Mouse (Mus musculus) 3134 (cell line): Measurements from ENCODE around the gene Sfxn3.

Source experiments
- DNase-seq: peaks from one replicate; pipeline ENCODE4 v3.0.0-alpha.2; 2011; ENCODE audit warnings: low spot score; ENCODE audit not compliant: insufficient read length; ENCODE audit errors: extremely low read depth

Sfxn3 gene

DNA sequence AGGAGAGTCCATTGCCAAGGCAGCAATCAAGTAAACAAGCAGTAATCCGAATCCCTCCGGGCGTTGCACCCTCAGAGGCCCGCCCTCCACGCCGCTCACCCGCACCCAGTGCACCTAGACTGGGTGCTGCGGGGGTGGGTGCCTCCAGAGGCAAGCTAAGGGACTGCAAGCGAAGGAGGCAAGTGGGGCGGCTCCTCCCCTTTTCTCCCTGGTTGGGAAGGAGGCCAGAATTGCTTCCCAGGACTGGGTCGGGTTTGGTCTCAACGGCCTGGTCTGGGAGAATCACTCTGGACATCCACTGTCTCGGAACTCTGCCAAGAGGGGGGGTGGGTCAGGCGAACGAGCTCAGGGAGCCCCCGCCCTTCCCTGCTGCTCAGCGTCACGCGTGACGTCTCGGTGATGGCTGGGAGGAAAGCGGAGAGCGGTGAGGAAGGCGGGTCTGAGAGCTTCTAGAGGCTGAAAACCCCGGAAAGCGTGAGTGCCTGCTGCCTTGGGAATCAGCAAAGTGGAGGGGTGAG, at the start of gene Sfxn3:
TSS of gene Sfxn3 (plus strand) at position 87 of the 518 bp plus-strand sequence.
- peak; percentile 93 for DNase-seq

DNA sequence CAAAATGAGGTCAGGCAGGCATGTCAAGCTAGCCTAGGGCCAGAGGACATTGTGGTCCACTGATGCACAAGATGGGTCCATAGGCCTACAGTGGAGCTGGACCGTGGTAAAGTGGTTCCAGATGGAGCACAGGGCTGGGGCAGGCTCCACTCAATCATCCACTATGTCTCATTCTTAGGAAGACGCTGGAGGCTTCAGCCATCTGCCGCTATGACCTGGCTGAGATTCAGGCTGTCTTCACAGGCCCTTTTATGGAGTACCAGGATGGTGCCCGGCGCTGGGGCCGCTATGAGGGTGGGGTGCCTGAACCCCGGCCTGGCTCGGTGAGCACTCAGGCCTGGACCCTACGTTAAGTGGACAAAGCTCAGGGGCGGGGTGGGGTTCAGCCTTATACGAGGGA, 49.5 kb upstream of the Sfxn3 start:
- DNase-seq = no peak

DNA sequence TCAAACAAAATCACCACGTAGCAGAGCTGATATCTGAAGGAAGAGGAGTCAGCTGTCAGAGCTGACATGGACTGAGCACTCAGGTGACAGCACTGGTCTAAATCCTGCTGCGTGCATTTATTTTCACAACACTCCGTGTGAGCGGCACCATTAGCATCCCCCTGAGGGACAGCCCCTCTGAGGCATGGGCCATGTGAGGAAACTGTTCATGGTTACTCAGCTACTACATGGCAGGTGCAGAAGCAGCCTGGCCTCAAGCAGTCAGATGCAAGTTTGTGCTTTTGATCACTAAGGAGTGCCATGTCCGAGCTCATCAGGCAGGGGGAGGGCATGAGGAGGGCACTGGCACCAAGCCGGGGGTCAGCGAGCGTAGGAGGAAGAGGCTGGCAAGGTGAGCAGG, 47.7 kb upstream of the Sfxn3 start:
- DNase-seq = no peak

DNA sequence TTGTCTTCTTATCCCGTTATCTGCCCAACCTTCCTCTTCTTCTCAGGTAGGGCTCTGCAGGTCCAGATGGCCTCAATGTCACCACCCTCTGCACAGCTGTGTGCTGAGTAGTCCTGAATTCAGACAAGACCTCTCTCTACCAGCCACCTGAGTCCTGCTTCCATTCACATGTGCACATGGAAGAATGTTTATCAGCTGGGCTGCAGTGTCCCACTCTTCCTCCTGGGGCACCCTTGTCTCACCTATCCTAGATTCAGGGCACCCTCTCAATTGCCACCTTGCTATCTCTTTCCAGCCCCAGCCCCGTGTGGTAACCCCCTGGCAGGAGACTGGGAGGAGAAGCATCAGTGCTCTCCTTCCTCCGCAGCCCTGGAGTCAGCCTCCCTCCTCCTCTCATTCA, 45.0 kb upstream of the Sfxn3 start:
- no peak for DNase-seq

DNA sequence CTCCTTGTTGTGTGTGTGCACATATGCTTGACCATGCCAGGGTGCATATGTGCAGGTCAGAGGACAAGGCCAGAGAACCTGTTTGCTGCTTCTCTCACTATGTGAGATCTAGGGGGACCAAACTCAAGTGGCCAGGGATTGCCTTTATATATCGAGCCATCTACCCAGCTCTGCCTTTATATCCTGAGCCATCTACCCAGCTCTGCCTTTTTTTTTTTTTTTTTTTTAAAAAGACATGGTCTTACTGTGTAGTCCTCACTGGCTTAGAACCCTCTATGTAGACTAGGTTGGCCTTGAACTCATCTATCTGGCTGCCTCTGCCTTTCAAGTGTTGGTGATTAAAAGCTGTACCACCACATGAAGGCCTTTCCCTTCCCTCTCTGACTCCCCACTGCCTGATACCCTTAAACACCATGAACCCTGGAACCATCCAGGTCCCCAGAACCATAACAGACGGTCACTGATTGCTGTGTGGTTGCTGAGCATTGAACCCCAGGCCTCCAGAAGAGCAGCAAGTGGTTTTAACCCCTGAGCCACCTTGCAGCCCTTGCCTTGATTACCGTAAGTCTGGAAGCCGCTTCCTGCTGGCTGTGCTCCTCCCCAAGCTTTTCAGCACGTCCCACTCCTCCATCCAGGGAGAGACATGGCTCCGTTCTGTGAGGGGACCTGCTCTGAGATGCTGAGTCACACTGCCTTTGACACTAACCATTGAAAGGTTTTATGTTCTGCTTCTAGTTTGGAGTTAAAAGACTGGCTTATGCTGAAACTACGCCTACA, 43.4 kb upstream of the Sfxn3 start:
- no peak for DNase-seq

DNA sequence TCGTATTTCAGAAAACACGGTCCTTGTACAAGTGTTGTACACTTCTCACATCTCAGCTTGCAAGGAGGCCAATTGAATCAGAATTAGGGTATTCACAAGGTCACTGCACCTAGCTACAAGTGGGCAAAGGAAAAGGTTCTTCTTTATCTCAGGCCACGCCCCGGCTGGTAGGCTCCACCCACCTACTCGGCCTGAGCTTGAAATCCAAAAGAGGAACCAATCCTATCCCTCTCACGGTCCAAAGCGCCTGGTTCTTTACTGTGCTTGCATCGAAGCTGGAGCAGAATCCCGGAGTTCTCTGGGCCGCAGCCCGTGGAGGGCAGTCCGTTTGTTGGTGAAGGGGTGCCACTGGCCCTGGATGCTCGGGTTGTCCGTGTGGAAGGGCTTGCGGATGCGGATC, 41.9 kb upstream of the Sfxn3 start, which contains the start of gene Twnk:
TSS of gene Twnk (plus strand) at position 220 of the 400 bp plus-strand sequence.
- DNase-seq = peak; percentile 72

DNA sequence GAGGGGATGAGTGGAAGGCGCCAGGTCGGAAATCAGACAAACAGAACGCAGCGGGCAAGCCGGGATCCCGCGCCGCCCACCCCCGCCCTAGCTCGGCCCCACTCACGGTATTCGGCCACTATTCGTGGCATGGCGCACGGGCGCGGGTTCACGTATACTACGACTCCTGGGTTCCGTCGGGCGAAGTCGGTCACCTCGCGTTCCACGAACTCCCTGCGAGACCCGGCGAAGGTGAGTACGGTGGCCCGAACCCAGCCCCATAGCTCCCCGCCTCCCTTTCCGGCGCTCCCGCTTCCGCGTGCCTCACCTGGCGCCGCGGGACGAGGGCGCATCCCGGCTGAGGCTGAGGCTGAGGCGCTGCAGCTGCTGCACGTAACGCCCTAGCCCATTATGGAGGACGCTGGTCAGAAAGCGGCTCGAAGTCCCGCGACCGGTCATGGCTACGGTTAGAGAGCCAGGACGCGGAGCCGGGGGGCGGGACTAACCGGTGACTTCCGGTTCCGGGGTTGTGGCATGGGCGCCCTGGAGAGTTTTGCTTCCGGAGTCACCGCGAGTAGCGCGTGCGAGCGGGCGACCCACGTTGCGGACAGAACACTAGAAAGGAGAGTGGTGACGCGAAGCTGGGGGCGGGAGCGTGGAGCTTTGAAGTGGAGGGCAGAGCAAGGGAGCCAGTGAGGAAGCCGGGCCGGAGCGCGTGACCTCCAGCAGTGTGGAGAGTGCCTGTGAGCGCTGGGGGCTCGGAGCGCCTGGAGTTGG, 41.2 kb upstream of the Sfxn3 start, which contains the start of gene Mrpl43:
TSS of gene Mrpl43 (minus strand) at position 486 of the 756 bp plus-strand sequence.
- DNase-seq = peak; percentile 96

DNA sequence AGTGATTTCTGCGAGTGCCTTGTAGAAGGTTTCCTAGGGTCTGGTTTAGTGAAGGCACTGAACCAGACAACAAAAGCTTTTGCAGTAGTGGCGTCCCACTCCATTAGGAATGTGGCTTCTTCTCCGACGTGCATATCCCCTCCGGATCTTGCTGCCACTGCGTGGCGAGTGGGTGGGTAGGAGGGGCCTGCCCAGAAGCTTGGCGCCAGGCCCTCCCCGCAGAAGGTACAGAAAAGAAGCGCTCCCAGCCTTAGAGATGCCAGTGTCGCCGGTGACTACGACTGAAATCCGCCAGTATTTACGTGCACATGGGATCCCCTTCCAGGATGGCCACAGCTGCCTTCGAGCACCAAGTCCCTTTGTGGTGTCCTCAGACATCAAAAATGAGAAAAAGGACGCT, 40.3 kb upstream of the Sfxn3 start:
- DNase-seq = no peak

DNA sequence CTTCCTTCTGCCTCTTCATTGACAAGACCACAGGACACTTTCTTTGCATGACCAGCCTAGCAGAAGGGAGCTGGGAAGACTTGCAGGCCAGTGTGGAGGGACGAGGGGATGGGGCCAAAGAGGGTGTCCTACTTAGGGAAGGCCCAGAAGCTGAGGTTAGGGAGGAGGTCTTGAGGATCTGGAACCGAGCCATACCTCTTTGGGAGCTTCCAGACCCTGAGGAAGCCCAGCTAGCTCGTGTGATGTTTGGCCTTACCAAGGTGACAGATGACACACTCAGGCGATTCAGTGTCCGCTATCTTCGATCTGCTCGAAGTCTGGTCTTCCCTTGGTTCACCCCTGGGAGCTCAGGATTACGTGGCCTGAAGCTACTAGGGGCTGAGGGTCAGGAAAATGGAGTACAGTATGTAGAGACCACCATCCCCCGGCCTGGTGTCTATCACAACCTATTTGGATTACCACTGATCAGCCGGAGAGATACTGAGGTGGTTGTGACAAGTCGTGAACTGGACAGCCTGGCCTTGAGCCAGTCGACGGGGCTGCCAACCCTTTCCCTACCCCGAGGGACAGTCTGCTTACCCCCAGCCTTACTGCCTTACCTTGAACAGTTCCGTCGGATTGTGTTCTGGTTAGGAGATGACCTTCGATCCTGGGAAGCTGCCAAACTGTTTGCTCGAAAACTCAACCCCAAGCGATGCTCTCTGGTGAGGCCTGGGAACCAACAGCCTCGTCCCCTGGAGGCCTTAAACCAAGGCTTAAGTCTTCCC, 39.7 kb upstream of the Sfxn3 start:
- DNase-seq = no peak

DNA sequence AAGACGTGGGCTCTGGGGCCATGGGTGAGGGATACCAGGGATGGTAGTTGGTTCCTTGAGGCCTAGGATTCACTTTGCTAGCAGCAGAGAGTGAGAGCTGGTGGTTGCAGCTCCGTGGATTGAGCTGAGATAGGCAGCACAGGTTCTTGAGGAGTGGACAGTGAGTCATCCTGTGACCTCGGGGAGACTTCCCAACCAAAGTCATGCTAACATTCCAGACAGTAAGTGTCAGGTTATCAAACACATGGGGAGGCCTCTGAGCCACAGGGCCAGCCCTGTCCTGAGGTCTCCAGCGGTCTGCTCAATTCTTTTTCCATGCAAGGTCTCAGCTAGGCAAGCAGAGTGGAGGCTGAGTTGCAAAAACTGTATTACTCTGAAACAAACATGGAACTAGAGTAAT, 36.7 kb upstream of the Sfxn3 start:
- DNase-seq = no peak

DNA sequence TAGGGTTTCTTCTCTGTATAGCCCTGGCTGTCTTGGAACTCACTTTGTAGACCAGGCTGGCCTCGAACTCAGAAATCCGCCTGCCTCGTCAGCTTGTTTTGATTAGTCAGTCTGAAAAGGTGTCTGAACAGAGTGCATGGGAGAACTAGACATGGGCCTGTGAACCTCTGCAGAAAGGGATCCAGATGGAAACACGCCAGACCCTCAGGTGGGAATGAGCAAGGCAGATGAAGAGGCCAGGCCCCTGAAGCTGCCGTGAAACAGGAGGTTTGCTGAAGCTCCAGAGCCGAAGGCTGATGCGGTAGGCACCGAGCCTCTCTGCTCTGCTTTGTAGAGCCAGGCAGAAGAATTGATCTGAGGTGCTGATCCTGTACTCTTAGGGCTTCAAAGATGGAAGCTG, 35.1 kb upstream of the Sfxn3 start:
- no peak for DNase-seq

DNA sequence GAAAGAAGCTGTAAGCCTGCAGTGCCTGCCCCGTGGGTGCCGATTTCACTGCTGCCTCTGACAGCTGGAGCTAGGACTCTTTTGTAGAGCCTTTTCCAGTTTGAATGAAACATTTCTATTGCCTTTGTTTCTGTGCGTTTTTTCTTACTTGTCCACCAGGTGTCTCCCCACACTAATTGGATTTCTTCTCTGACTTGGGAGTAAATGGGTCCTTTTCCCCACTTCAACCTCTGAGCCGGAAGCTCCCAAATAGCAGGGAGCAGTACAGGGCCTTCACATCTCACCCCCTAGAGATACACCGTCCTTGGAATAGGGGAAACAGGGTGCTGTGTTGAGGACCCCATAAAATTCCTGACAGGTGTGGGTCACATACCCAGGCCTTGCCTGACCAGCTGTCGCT, 34.7 kb upstream of the Sfxn3 start:
- DNase-seq = no peak

DNA sequence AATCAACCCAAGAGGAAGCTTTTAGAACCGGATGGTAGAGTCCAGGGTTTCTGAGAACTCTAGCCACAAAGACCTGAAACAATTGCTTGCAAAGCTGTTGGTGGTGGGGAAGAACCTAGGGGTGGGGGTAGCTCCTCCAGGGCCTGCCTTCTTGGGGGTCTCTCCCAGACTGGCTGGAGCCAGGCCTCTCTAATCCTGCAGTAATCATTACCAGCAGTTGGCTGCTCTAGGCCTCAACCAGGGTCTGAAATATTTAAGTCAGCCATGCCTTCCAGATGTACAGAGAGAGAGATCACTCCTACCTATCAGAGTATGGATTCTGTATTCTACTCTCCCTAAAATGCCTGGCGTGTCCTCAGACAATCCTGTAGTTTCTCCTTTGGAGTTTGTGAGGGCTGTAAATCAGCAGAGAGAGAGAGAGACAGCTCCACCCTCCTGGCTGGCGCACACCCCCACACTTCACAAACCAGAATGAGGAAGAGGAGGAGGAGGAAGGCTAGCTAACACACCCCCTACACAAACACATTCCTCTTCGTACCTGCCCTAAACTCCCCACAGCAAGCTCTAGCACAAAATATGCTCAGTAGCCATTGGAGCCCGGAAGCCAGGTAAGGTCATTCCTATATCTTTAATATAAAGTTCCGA, 33.6 kb upstream of the Sfxn3 start:
- no peak for DNase-seq

DNA sequence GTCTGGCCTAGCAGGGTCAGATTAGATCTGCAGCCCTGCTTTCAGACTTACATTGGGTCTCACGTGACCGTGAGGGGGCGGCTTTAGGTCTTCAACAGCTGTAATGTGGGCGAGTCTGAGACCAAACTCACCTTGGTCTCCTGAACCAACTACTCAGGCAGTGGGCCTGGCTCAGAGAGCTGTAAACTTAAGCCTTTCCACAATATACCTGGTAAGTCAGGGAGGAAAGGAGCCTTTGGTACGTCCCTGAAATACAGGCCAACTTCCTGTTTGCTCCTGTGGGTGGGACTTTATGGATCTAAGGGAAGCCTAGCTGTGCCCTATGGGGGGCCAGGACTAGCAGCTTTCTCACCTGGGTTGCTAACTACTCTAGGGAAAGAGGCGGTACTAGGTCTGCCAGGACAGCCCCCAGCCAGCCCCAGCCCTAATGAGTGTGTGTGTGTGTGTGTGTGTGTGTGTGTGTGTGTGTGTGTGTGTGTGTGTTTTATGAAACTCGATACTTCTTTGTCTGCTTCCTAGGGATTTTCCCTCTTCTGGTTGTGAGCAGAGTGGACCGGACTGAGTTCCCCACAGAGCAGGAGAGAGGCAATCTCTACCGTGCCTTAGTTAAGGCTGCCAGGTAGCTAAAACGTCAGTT, 32.9 kb upstream of the Sfxn3 start, which contains the start of gene Lzts2:
TSS of gene Lzts2 (plus strand) at position 80 of the 637 bp plus-strand sequence.
- no peak for DNase-seq

DNA sequence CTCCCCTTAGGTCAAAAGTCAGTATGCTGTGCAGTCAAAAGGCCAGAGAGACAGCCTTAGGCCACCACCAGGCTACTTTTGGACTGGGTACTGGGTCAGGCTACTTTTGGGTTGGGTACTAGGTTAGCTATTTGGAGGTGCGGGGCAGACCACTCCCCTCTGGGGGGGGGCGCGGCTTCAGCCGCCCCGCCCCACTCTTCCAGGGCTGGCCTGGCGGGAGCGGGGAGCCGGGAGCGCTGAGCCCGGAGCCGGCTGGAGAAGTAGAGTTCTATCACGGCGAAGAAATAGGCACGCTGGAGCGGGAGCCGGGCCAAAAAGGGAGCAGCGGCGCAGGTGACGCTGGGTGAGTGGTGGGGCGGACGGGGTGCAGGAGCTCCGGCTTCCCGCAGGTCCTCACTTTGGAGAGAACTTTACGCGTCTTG, 32.3 kb upstream of the Sfxn3 start:
- DNase-seq = peak; percentile 74

DNA sequence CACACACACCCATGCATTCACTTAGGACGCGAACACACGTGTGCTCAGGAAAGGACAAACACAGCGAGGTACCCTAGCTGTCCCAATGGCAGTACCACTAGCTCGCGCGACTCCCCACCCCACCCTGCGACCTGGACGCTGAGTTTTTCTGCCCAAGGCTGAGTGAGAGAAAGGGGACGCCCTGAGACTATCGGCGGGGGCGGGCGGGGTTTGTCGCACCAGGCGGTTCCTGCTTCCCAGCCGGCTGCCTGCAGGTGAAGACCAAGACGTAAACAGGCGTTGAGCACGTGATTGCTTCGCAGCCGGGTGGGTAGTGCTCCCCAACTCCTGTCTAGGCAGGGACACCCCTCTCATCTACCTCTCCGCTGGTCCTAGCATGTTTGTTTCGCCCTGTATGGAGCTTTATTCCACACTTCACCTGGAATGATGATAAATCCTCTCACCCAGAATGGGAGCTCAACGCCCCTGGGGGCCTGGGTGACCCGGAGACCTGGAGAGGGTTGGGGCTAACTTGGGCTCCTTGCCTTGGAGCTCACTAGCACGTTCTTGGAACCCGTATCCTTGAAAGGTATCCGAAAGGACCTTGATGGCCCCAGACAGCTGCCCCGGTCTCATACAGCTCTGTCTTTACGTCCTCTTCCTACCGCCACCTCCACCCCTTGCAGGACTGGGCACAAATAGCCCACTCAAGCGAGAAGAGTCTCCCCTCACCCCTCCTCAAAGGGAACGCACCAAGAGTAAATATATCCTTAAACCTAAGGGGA, 31.6 kb upstream of the Sfxn3 start:
- peak; percentile 58 for DNase-seq

DNA sequence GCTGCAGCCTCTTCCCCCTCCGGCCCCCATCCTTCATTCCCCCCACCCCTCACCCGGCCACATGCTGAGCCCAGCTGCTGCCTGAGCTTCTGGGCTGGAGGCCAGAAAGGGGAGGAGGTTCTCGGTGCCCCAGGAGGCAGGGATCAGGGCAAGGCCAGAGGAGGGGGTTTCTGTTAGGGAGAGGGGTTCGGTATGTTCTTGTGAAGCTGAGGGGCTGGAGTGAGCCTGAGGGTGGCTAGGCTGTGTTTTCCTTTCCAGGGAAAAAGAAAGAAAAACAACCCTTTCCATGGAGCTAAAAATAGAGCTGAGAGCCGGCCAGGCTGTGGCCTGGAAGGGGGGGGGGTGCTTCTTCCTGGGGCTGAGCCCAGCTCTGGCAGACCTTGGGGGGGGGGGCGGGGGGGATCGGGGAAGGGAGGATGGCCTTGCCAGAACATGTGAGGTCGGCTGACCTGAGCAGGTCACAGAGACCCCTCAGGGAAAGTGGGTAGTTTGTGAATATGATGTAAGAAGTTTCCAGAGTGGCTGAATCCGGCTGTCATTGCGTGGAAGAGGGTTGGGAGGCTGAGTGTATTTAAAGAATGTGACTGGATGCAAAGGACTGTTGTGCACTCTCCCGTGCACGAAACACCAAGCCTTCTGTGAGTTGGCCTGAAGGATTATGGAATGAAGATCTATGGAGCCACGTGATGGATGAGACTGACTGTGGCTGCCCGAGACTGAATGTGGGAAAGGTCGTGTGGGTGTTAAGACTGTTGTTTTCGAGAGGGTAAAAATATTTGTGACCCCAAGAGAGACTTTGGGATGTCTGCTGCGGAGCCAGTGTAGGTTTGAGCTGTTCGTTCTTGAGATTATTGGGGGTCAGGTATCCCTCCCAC, 30.7 kb upstream of the Sfxn3 start:
- peak; percentile 66 for DNase-seq

DNA sequence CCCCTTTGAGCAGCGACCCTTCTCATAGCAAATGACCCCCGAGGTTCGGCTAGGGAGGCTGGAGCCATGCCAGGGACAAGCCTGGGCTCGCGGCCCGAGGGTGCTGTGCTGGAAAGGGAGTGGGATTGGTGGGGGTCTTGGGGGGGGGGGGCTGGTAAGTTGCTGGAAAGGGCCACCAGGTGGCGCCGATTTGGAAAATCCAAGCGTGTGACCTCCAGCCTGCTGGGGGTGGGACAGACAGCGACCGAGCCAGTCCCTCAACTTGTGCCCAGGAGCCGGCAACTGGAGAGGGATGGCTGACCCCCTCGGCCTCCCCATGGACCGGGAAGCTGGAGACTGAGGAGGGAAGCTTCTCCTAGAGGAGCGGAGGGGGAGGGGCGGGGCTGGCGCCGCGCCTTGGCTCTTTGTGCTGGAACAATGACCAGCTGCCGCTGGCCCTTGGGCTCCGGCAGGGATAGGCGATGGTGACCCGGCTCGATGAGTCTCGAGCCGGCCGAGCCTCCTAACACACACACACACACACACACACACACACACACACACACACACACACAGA, 30.0 kb upstream of the Sfxn3 start:
- DNase-seq = peak; percentile 87
